Mouse (Mus musculus) splenic B cell, adult 2 months (primary cell): Measurements from ENCODE around the gene Wasl.

Experiments used
- DNase-seq: peaks from one replicate; pipeline ENCODE4 v3.0.0-alpha.2; 2011; ENCODE audit warnings: low read depth, low spot score
- H3K27me3 ChIP-seq: 2 replicates; pipeline ENCODE4 v1.6.1; 2012; ENCODE audit warnings: mild to moderate bottlenecking, low read length, moderate library complexity, mixed read lengths; ENCODE audit not compliant: control insufficient read depth, poor library complexity, insufficient read depth, severe bottlenecking
- H3K36me3 ChIP-seq: 2 replicates; pipeline ENCODE4 v1.6.1; 2012; ENCODE audit warnings: mild to moderate bottlenecking, low read length, moderate library complexity, mixed read lengths; ENCODE audit not compliant: control insufficient read depth, poor library complexity, insufficient read depth, severe bottlenecking

Wasl gene

GRCm38 (mm10) chr6:24664867-24665458, at the start of gene Wasl:
Gene Wasl (minus strand): TSS chr6:24665009.
- peak; percentile 98 for DNase-seq
- Histone ChIP-seq H3K27me3 (no peaks in the 10 kb centered on the region), H3K36me3 (no peaks in the 10 kb centered on the region)

GRCm38 (mm10) chr6:24707499-24707898, 42.7 kb upstream of the Wasl start:
- DNase-seq, result no peak
- H3K36me3 ChIP-seq, result no peaks in the 10 kb centered on the region
- H3K27me3 ChIP-seq, result no peaks in the 10 kb centered on the region

- Histone ChIP-seq H3K36me3 (no peaks in the 10 kb centered on the region), H3K27me3 (no peaks in the 10 kb centered on the region)
- no peak for DNase-seq
Measured at GRCm38 (mm10) chr6:24707090-24707489, 42.3 kb upstream of the Wasl start.

- no peak for DNase-seq
- Histone ChIP-seq H3K36me3 (no peaks in the 10 kb centered on the region), H3K27me3 (no peaks in the 10 kb centered on the region)
Measured at GRCm38 (mm10) chr6:24697216-24697615, 32.4 kb upstream of the Wasl start.

- DNase-seq, result no peak
- Histone ChIP-seq H3K36me3 (no peaks in the 10 kb centered on the region), H3K27me3 (no peaks in the 10 kb centered on the region)
Measured at GRCm38 (mm10) chr6:24696117-24696516, 31.3 kb upstream of the Wasl start.

- no peak for DNase-seq
- Histone ChIP-seq H3K36me3 (no peaks in the 10 kb centered on the region), H3K27me3 (no peaks in the 10 kb centered on the region)
Measured at GRCm38 (mm10) chr6:24694455-24695410, 29.9 kb upstream of the Wasl start.

GRCm38 (mm10) chr6:24687871-24688270, 23.1 kb upstream of the Wasl start:
- H3K27me3 ChIP-seq, result no peaks in the 10 kb centered on the region
- no peaks in the 10 kb centered on the region for H3K36me3 ChIP-seq
- no peak for DNase-seq

- H3K36me3 ChIP-seq, result no peaks in the 10 kb centered on the region
- no peak for DNase-seq
- no peaks in the 10 kb centered on the region for H3K27me3 ChIP-seq
Measured at GRCm38 (mm10) chr6:24683113-24683512, 18.3 kb upstream of the Wasl start.

GRCm38 (mm10) chr6:24667829-24668228, 3.0 kb upstream of the Wasl start:
- H3K36me3 ChIP-seq, result no peaks in the 10 kb centered on the region
- H3K27me3 ChIP-seq, result no peaks in the 10 kb centered on the region
- DNase-seq, result no peak

GRCm38 (mm10) chr6:24666248-24666647, 1.4 kb upstream of the Wasl start:
- Histone ChIP-seq H3K27me3 (no peaks in the 10 kb centered on the region), H3K36me3 (no peaks in the 10 kb centered on the region)
- no peak for DNase-seq

GRCm38 (mm10) chr6:24664133-24664866, 509 bp downstream of the Wasl start:
- H3K36me3 ChIP-seq, result no peaks in the 10 kb centered on the region

GRCm38 (mm10) chr6:24663196-24664132, 1.3 kb downstream of the Wasl start:
- no peak for DNase-seq
- H3K36me3 ChIP-seq, result no peaks in the 10 kb centered on the region

More at GRCm38 (mm10) chr6:24664133-24664866, 509 bp downstream of the Wasl start:
- peak; percentile 41 for DNase-seq
- H3K27me3 ChIP-seq, result no peaks in the 10 kb centered on the region

GRCm38 (mm10) chr6:24662483-24662882, 2.3 kb downstream of the Wasl start:
- H3K27me3 ChIP-seq, result no peaks in the 10 kb centered on the region
- H3K36me3 ChIP-seq, result no peaks in the 10 kb centered on the region
- DNase-seq, result no peak

More at GRCm38 (mm10) chr6:24663196-24664132, 1.3 kb downstream of the Wasl start:
- no peaks in the 10 kb centered on the region for H3K27me3 ChIP-seq

GRCm38 (mm10) chr6:24661879-24662278, 2.9 kb downstream of the Wasl start:
- no peak for DNase-seq
- no peaks in the 10 kb centered on the region for H3K36me3 ChIP-seq

More at GRCm38 (mm10) chr6:24661879-24662278, 2.9 kb downstream of the Wasl start:
- no peaks in the 10 kb centered on the region for H3K27me3 ChIP-seq
